Mouse (Mus musculus): ENCODE data around the gene Slc11a1. TPM values are rescaled to one million over a fixed set of nuclear protein-coding genes. Genes with fewer than 3 reads are reported as not detected.

Gene Slc11a1
- polyA plus RNA-seq, 1 experiment from 2014 or later: 1.3 TPM

DNA sequence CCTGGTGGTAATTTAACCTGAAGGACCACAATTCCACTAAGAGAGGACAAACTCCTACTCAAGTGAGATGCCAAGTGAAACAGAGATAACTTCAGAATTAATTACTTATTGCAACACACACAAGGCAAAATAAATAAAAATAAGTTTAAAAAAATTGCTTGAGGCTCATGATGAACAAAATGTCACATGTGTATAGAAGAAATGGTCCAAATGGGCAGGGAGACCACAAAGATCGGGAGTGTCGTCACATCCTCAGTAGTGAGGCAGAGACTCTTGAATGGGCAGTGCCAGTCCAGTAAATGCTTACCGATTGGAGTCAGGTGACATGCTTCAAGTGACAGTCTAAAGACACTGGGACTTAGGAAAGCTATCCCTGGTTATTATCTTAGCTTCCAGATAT, 25.5 kb downstream of the Slc11a1 start:
- Histone ChIP-seq H3K4me3 (ENCODE audit: low read depth, low read length) (no peak overlapping the region), H3K27ac (ENCODE audit: low read depth, low read length) (no peak overlapping the region), H3K36me3 (ENCODE audit: control insufficient read depth, insufficient read depth, low read length) (no peaks in the 10 kb centered on the region), H3K4me2 (replicated peaks; ENCODE audit: low read depth, low read length) (no peak overlapping the region), H3K9me3 (ENCODE audit: control insufficient read depth, low read length) (no peaks in the 10 kb centered on the region), H3K9ac (ENCODE audit: low read depth, low read length) (no peak overlapping the region), H3K4me1 (replicated peaks; ENCODE audit: control insufficient read depth, insufficient read depth, low read length) (no peaks in the 10 kb centered on the region), H3K27me3 (ENCODE audit: control insufficient read depth, insufficient read depth, low read length) (no peaks in the 10 kb centered on the region)
- ATAC-seq (ENCODE audit: low FRiP score): no peak
- WGBS: 83% methylated on average over 3 of the region's 3 CpGs
- DNase-seq (ENCODE audit: low spot score): no peak

DNA sequence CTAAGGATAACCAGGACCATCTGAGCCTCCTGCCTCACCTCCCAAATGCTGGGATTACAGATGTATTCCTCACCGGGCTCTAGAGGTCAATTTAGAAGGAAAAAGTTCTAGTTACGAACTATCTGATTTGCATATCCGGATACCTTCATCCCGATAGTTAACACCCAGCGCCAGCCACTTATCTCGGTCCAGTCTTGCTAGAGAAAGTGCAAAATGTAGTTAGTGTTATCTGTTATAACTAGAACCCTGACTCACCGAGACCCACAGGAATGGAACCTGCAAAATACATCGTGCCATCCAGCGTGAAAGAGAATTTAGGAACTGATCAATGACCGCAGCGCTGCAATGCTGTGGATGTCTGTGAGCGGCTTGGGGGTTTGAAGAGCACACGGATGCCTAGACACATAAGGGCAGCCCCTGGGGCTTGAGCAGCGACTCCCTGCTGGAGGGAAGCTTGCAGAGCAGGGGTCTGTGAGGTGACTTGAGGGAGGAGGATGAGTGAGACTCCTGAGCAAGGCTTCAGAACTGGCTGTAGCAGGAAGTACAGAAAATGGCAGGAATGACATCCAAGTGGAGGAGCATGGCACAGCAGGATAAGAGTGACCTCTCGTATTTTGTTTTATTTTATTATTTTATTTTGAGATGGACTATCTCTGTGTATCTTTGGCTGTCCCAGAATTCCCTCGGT, 26.2 kb downstream of the Slc11a1 start:
- ATAC-seq (ENCODE audit: low FRiP score) (no peak), DNase-seq (ENCODE audit: low spot score) (no peak)
- Histone ChIP-seq H3K4me3 (ENCODE audit: low read depth, low read length) (no peak overlapping the region), H3K27me3 (ENCODE audit: control insufficient read depth, insufficient read depth, low read length) (no peaks in the 10 kb centered on the region), H3K9me3 (ENCODE audit: control insufficient read depth, low read length) (no peaks in the 10 kb centered on the region), H3K9ac (ENCODE audit: low read depth, low read length) (no peak overlapping the region), H3K4me2 (replicated peaks; ENCODE audit: low read depth, low read length) (no peak overlapping the region), H3K4me1 (replicated peaks; ENCODE audit: control insufficient read depth, insufficient read depth, low read length) (no peaks in the 10 kb centered on the region), H3K27ac (ENCODE audit: low read depth, low read length) (no peak overlapping the region), H3K36me3 (ENCODE audit: control insufficient read depth, insufficient read depth, low read length) (no peaks in the 10 kb centered on the region)
- WGBS: 56% methylated on average over 16 of the region's 16 CpGs

DNA sequence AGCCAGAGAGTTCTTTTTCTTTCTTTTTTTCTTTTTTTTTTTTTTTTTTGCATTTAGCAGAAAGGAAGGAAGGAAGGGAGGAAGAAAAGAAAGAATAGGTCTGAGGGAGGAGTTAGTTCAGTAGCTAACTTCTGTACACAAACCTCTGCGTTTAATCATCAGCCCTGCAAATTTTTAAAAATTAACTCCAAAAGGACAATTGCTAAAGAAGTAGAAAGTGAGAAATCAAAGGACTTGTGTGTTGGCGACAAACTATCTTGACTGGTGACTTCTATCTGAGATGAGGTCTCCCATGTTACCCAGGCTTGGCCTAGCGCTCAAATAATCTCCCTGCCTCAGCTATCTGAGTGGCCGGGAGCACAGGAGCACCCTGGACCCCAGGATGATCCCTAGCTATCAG, 29.2 kb downstream of the Slc11a1 start:
- ATAC-seq (ENCODE audit: low FRiP score): no peak

GRCm38 (mm10) chr1:74408589-74409504, 33.9 kb downstream of the Slc11a1 start, which contains the start of gene Vil1:
Gene Vil1 (plus strand): TSS chr1:74409376.
- Histone ChIP-seq H3K9me3 (ENCODE audit: control insufficient read depth, low read length) (no peaks in the 10 kb centered on the region), H3K36me3 (ENCODE audit: control insufficient read depth, insufficient read depth, low read length) (no peaks in the 10 kb centered on the region), H3K9ac (ENCODE audit: low read depth, low read length) (no peak within 1 kb of the TSS), H3K27me3 (ENCODE audit: control insufficient read depth, insufficient read depth, low read length) (no peaks in the 10 kb centered on the region), H3K4me2 (replicated peaks; ENCODE audit: low read depth, low read length) (no peak within 1 kb of the TSS), H3K27ac (ENCODE audit: low read depth, low read length) (no peak within 1 kb of the TSS), H3K4me1 (replicated peaks; ENCODE audit: control insufficient read depth, insufficient read depth, low read length) (no peaks in the 10 kb centered on the region), H3K4me3 (ENCODE audit: low read depth, low read length) (no peak within 1 kb of the TSS)
- WGBS: 60% methylated on average over 15 of the region's 15 CpGs
- no peak for ATAC-seq (ENCODE audit: low FRiP score)
- DNase-seq (ENCODE audit: low spot score): no peak

More for the DNA sequence above, 29.2 kb downstream of the Slc11a1 start:
- Histone ChIP-seq H3K27me3 (ENCODE audit: control insufficient read depth, insufficient read depth, low read length) (no peaks in the 10 kb centered on the region), H3K36me3 (ENCODE audit: control insufficient read depth, insufficient read depth, low read length) (no peaks in the 10 kb centered on the region), H3K9me3 (ENCODE audit: control insufficient read depth, low read length) (no peaks in the 10 kb centered on the region), H3K27ac (ENCODE audit: low read depth, low read length) (no peak overlapping the region), H3K9ac (ENCODE audit: low read depth, low read length) (no peak overlapping the region), H3K4me3 (ENCODE audit: low read depth, low read length) (no peak overlapping the region), H3K4me2 (replicated peaks; ENCODE audit: low read depth, low read length) (no peak overlapping the region), H3K4me1 (replicated peaks; ENCODE audit: control insufficient read depth, insufficient read depth, low read length) (no peaks in the 10 kb centered on the region)
- WGBS: 93% methylated on average over 4 of the region's 4 CpGs
- DNase-seq (ENCODE audit: low spot score): no peak

DNA sequence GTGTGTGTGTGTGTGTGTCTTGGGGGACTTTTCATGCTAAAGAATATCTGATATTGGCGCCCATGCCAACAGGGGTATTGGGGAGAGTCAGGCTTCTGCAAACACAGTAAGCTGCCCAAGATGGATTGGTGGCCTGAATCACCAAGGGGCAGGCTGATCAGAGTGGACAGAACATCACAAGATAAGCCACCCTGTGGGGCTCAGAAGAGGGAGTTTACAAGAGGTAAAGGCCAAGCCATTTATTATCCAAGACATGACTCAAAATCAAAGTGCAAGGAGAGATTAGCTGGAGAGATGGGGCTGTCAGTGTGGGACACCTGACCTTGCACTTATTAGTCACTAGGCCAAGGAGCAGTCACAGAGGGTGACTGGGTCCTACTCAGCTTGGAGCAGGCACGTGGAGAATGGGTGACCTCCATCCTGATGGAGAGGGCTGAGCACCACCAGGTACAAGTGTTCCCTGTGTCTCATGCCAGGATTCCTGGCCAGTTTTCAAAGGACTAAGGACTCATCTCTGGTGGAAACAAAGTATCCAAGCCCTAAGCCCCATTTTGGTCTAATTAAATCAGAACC, 36.8 kb downstream of the Slc11a1 start:
- DNase-seq (ENCODE audit: low spot score): no peak
- WGBS: 61% methylated on average over 2 of the region's 2 CpGs
- no peaks in the 10 kb centered on the region for H3K9me3 ChIP-seq (ENCODE audit: control insufficient read depth, low read length)
- no peaks in the 10 kb centered on the region for H3K4me1 ChIP-seq (replicated peaks; ENCODE audit: control insufficient read depth, insufficient read depth, low read length)
- H3K4me2 ChIP-seq (replicated peaks; ENCODE audit: low read depth, low read length): no peak overlapping the region
- H3K9ac ChIP-seq (ENCODE audit: low read depth, low read length): no peak overlapping the region
- no peaks in the 10 kb centered on the region for H3K27me3 ChIP-seq (ENCODE audit: control insufficient read depth, insufficient read depth, low read length)
- no peaks in the 10 kb centered on the region for H3K36me3 ChIP-seq (ENCODE audit: control insufficient read depth, insufficient read depth, low read length)
- ATAC-seq (ENCODE audit: low FRiP score): no peak
- no peak overlapping the region for H3K4me3 ChIP-seq (ENCODE audit: low read depth, low read length)
- no peak overlapping the region for H3K27ac ChIP-seq (ENCODE audit: low read depth, low read length)

DNA sequence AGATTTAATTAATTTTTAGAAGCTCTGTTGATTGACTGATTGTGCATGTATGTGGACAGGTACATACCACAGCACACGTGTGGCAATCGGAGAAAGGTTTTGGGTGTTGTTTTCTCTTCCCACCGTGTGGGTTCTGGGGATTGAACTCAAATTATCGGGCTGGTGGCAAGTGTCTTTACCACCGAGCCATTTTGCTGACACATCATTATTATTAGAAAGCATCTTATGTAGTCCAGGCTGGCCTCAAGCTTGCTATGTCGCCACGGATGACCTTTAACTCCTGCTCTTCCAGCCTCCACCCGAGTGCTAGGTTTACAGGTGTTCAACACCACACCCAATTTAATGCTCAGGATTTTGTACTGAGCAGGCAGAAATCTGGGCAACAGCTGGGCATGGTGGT, 37.7 kb downstream of the Slc11a1 start:
- H3K4me3 ChIP-seq (ENCODE audit: low read depth, low read length): no peak overlapping the region
- DNase-seq (ENCODE audit: low spot score) (no peak), ATAC-seq (ENCODE audit: low FRiP score) (no peak)
- H3K36me3 ChIP-seq (ENCODE audit: control insufficient read depth, insufficient read depth, low read length): no peaks in the 10 kb centered on the region
- no peaks in the 10 kb centered on the region for H3K27me3 ChIP-seq (ENCODE audit: control insufficient read depth, insufficient read depth, low read length)
- H3K4me2 ChIP-seq (replicated peaks; ENCODE audit: low read depth, low read length): no peak overlapping the region
- WGBS: 85% methylated on average over 8 of the region's 8 CpGs
- no peaks in the 10 kb centered on the region for H3K9me3 ChIP-seq (ENCODE audit: control insufficient read depth, low read length)
- no peaks in the 10 kb centered on the region for H3K4me1 ChIP-seq (replicated peaks; ENCODE audit: control insufficient read depth, insufficient read depth, low read length)
- no peak overlapping the region for H3K9ac ChIP-seq (ENCODE audit: low read depth, low read length)
- no peak overlapping the region for H3K27ac ChIP-seq (ENCODE audit: low read depth, low read length)

- Histone ChIP-seq H3K4me2 (replicated peaks; ENCODE audit: low read depth, low read length) (no peak overlapping the region), H3K36me3 (ENCODE audit: control insufficient read depth, insufficient read depth, low read length) (no peaks in the 10 kb centered on the region), H3K4me3 (ENCODE audit: low read depth, low read length) (no peak overlapping the region), H3K9me3 (ENCODE audit: control insufficient read depth, low read length) (no peaks in the 10 kb centered on the region), H3K27me3 (ENCODE audit: control insufficient read depth, insufficient read depth, low read length) (no peaks in the 10 kb centered on the region), H3K9ac (ENCODE audit: low read depth, low read length) (no peak overlapping the region), H3K4me1 (replicated peaks; ENCODE audit: control insufficient read depth, insufficient read depth, low read length) (no peaks in the 10 kb centered on the region), H3K27ac (ENCODE audit: low read depth, low read length) (no peak overlapping the region)
- WGBS: 35% methylated on average over 4 of the region's 4 CpGs
- ATAC-seq (ENCODE audit: low FRiP score) (no peak), DNase-seq (ENCODE audit: low spot score) (peak; percentile 15)
Observed at GRCm38 (mm10) chr1:74415143-74415542, 40.1 kb downstream of the Slc11a1 start.

DNA sequence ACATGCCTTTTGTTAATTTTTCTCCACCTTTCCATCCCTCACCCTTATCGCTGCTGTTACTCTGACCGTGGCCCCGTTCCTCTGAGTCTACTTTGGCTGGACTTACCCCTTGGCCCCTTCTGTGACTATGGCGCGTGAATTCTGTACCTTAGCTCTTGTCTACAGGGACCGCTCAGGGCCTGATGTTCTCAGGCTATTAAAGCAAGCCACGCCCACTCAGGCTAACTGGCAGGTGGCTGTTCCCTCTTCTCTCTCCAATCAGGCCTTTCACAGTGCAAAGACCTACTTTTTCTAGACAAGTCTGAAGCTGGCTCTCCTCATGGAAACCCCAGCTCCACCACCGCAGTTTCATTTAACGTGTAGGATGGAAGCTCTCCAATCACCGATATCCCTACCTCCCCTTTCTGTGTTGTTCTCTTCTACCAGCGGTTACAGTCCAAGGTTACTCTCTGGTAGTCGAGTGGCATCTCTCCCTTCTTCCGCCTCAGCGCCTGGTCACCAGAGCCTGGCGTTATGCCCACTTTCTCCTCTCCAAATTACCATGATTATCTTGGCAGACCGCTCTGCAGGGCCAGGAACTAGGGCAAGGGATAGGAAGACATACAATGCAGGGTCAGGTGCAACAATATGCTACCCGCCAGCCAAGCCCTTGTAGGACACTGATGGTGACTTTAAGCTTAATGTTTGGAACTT, 43.9 kb downstream of the Slc11a1 start:
- Histone ChIP-seq H3K36me3 (ENCODE audit: control insufficient read depth, insufficient read depth, low read length) (no peaks in the 10 kb centered on the region), H3K27ac (ENCODE audit: low read depth, low read length) (no peak overlapping the region), H3K27me3 (ENCODE audit: control insufficient read depth, insufficient read depth, low read length) (no peaks in the 10 kb centered on the region), H3K4me1 (replicated peaks; ENCODE audit: control insufficient read depth, insufficient read depth, low read length) (no peaks in the 10 kb centered on the region), H3K9ac (ENCODE audit: low read depth, low read length) (no peak overlapping the region), H3K9me3 (ENCODE audit: control insufficient read depth, low read length) (no peaks in the 10 kb centered on the region), H3K4me2 (replicated peaks; ENCODE audit: low read depth, low read length) (no peak overlapping the region), H3K4me3 (ENCODE audit: low read depth, low read length) (no peak overlapping the region)
- DNase-seq (ENCODE audit: low spot score) (no peak), ATAC-seq (ENCODE audit: low FRiP score) (no peak)
- 79% methylated on average over 17 of the region's 17 CpGs for WGBS
